Mouse (Mus musculus) heart, embryonic 12.5 days (tissue): ENCODE measurements around the gene Olfr955. TPM values are rescaled to one million over a fixed set of nuclear protein-coding genes. Genes with fewer than 3 reads are reported as not detected.

Source experiments
- ATAC-seq: fragments of 200-750 bp; cut with Nextera tagmentation; 2 replicates; pipeline ENCODE4 v1.8.0; 2017; ENCODE audit warnings: moderate TSS enrichment, moderate library complexity; ENCODE audit not compliant: insufficient number of reproducible peaks, low FRiP score
- H3K27ac ChIP-seq: fragments of 300-500 bp; sonication (generic); 2 replicates; pipeline ENCODE4 v1.5.1; 2016; ENCODE audit warnings: mild to moderate bottlenecking, moderate library complexity; ENCODE audit not compliant: poor library complexity, severe bottlenecking
- H3K27me3 ChIP-seq: fragments of 300-500 bp; sonication (generic); replicated peaks from 2 replicates; pipeline ENCODE4 v1.6.1; 2016; ENCODE audit warnings: mild to moderate bottlenecking, moderate library complexity
- H3K36me3 ChIP-seq: fragments of 300-500 bp; sonication (generic); 2 replicates; pipeline ENCODE4 v1.6.1; 2016; ENCODE audit warnings: mild to moderate bottlenecking, moderate library complexity
- H3K4me1 ChIP-seq: fragments of 300-500 bp; sonication (generic); replicated peaks from 2 replicates; pipeline ENCODE4 v1.6.1; 2016; ENCODE audit warnings: mild to moderate bottlenecking
- H3K4me2 ChIP-seq: fragments of 300-500 bp; sonication (generic); 2 replicates; pipeline ENCODE4 v1.6.1; 2016; ENCODE audit warnings: mild to moderate bottlenecking, moderate library complexity
- H3K4me3 ChIP-seq: fragments of 300-500 bp; sonication (generic); 2 replicates; pipeline ENCODE4 v1.5.1; 2016; ENCODE audit warnings: mild to moderate bottlenecking
- H3K9ac ChIP-seq: fragments of 300-500 bp; sonication (generic); 2 replicates; pipeline ENCODE4 v1.6.1; 2016; ENCODE audit warnings: mild to moderate bottlenecking, moderate library complexity
- H3K9me3 ChIP-seq: fragments of 300-500 bp; sonication (generic); replicated peaks from 2 replicates; pipeline ENCODE4 v1.6.1; 2016; ENCODE audit warnings: mild to moderate bottlenecking, moderate library complexity
- WGBS: fragments of 180-500 bp; shearing (Covaris S2); methylation state at CpG from one replicate; pipeline ENCODE4 v1.1.7; 2016; 5-methylcytosine and 5-hydroxymethylcytosine counted together
- polyA plus RNA-seq: library from polyadenylated mRNA; unstranded; fragments of >200 nt; fragmentation: Nextera tagmentation; extraction: Ambion mirVana; gene quantifications from 2 replicates; pipeline ENCODE4 v1.2.1, GENCODE M21; 2016

Gene Olfr955
- not detected in 2 replicates for polyA plus RNA-seq

GRCm38 (mm10) chr9:39471844-39472243, at the start of gene Olfr955:
Olfr955 (minus strand) TSS chr9:39471944.
- H3K9me3 ChIP-seq: no peaks in the 10 kb centered on the region
- H3K4me2 ChIP-seq: no peak within 1 kb of the TSS
- H3K27ac ChIP-seq: no peak within 1 kb of the TSS
- WGBS: 51% methylated on average over 1 of the region's 1 CpGs
- H3K4me1 ChIP-seq: no peaks in the 10 kb centered on the region
- no peak within 1 kb of the TSS for H3K9ac ChIP-seq
- ATAC-seq: no peak
- no peaks in the 10 kb centered on the region for H3K27me3 ChIP-seq
- no peaks in the 10 kb centered on the region for H3K36me3 ChIP-seq
- H3K4me3 ChIP-seq: no peak within 1 kb of the TSS

GRCm38 (mm10) chr9:39518595-39518994, 46.9 kb upstream of the Olfr955 start:
- H3K9ac ChIP-seq: no peak overlapping the region
- no peaks in the 10 kb centered on the region for H3K27me3 ChIP-seq
- no peak for ATAC-seq
- no peaks in the 10 kb centered on the region for H3K36me3 ChIP-seq
- 0 out of 2 replicates have a peak, but pooled peaks cover 3% of the 10 kb centered on the region for H3K4me1 ChIP-seq
- no peak overlapping the region for H3K4me2 ChIP-seq
- no peak overlapping the region for H3K27ac ChIP-seq
- H3K4me3 ChIP-seq: no peak overlapping the region
- no peaks in the 10 kb centered on the region for H3K9me3 ChIP-seq

GRCm38 (mm10) chr9:39515531-39515930, 43.8 kb upstream of the Olfr955 start, which contains the start of gene Olfr957:
Olfr957 (minus strand) TSS chr9:39515809.
- ATAC-seq: no peak
- H3K9me3 ChIP-seq: no peaks in the 10 kb centered on the region
- no peak within 1 kb of the TSS for H3K27ac ChIP-seq
- H3K4me3 ChIP-seq: no peak within 1 kb of the TSS
- WGBS: 69% methylated on average over 3 of the region's 3 CpGs
- no peaks in the 10 kb centered on the region for H3K36me3 ChIP-seq
- H3K4me2 ChIP-seq: no peak within 1 kb of the TSS
- H3K9ac ChIP-seq: no peak within 1 kb of the TSS
- H3K27me3 ChIP-seq: no peaks in the 10 kb centered on the region
- 0 out of 2 replicates have a peak, but pooled peaks cover 3% of the 10 kb centered on the region for H3K4me1 ChIP-seq

GRCm38 (mm10) chr9:39509412-39509811, 37.7 kb upstream of the Olfr955 start:
- Histone ChIP-seq H3K27ac (no peak overlapping the region), H3K4me2 (no peak overlapping the region), H3K4me1 (no peaks in the 10 kb centered on the region), H3K9me3 (no peaks in the 10 kb centered on the region), H3K9ac (no peak overlapping the region), H3K4me3 (no peak overlapping the region), H3K27me3 (no peaks in the 10 kb centered on the region), H3K36me3 (no peaks in the 10 kb centered on the region)
- no peak for ATAC-seq
- WGBS: 71% methylated on average over 9 of the region's 9 CpGs

GRCm38 (mm10) chr9:39508998-39509397, 37.3 kb upstream of the Olfr955 start:
- H3K4me2 ChIP-seq: no peak overlapping the region
- H3K4me1 ChIP-seq: no peaks in the 10 kb centered on the region
- ATAC-seq: no peak
- no peak overlapping the region for H3K27ac ChIP-seq
- H3K4me3 ChIP-seq: no peak overlapping the region
- H3K36me3 ChIP-seq: no peaks in the 10 kb centered on the region
- no peak overlapping the region for H3K9ac ChIP-seq
- H3K27me3 ChIP-seq: no peaks in the 10 kb centered on the region
- 9% methylated on average over 6 of the region's 6 CpGs for WGBS
- H3K9me3 ChIP-seq: no peaks in the 10 kb centered on the region

- Histone ChIP-seq H3K4me3 (no peak within 1 kb of the TSS), H3K9ac (no peak within 1 kb of the TSS), H3K36me3 (no peaks in the 10 kb centered on the region), H3K4me2 (no peak within 1 kb of the TSS), H3K27me3 (no peaks in the 10 kb centered on the region), H3K4me1 (no peaks in the 10 kb centered on the region), H3K27ac (no peak within 1 kb of the TSS), H3K9me3 (no peaks in the 10 kb centered on the region)
- 84% methylated on average over 2 of the region's 2 CpGs for WGBS
- no peak for ATAC-seq
Observed at GRCm38 (mm10) chr9:39493895-39494294, 22.2 kb upstream of the Olfr955 start, which contains the start of gene Olfr44. Olfr44 (minus strand) TSS chr9:39493995.

- ATAC-seq: no peak
- Histone ChIP-seq H3K9me3 (no peaks in the 10 kb centered on the region), H3K4me3 (no peak within 1 kb of the TSS), H3K4me2 (no peak within 1 kb of the TSS), H3K27ac (no peak within 1 kb of the TSS), H3K4me1 (no peaks in the 10 kb centered on the region), H3K27me3 (no peaks in the 10 kb centered on the region), H3K36me3 (no peaks in the 10 kb centered on the region), H3K9ac (no peak within 1 kb of the TSS)
- WGBS: 73% methylated on average over 6 of the region's 6 CpGs
Observed at GRCm38 (mm10) chr9:39456401-39456800, 15.3 kb downstream of the Olfr955 start, which contains the start of gene Olfr954. Olfr954 (plus strand) TSS chr9:39456701.

- H3K9me3 ChIP-seq: no peaks in the 10 kb centered on the region
- H3K4me3 ChIP-seq: no peak within 1 kb of the TSS
- no peak within 1 kb of the TSS for H3K9ac ChIP-seq
- H3K27ac ChIP-seq: no peak within 1 kb of the TSS
- H3K36me3 ChIP-seq: no peaks in the 10 kb centered on the region
- no peak for ATAC-seq
- H3K4me1 ChIP-seq: no peaks in the 10 kb centered on the region
- H3K4me2 ChIP-seq: no peak within 1 kb of the TSS
- H3K27me3 ChIP-seq: no peaks in the 10 kb centered on the region
Observed at GRCm38 (mm10) chr9:39427048-39427447, 44.7 kb downstream of the Olfr955 start, which contains the start of gene Olfr952. Olfr952 (minus strand) TSS chr9:39427148.

Other genes starting within 250 kb of the Olfr955 start
- gene Olfr1537, start 221.9 kb downstream of the Olfr955 start, polyA plus RNA-seq: not detected in 2 replicates
- not detected in 2 replicates for gene Olfr945, start 195.1 kb downstream of the Olfr955 start, polyA plus RNA-seq
- gene Olfr948, start 145.9 kb downstream of the Olfr955 start, polyA plus RNA-seq: not detected in 2 replicates
- gene Olfr951, start 84.5 kb downstream of the Olfr955 start, polyA plus RNA-seq: not detected in 2 replicates
- gene Olfr952, start 44.8 kb downstream of the Olfr955 start, polyA plus RNA-seq: not detected in 2 replicates
- not detected in 2 replicates for gene Olfr954, start 15.2 kb downstream of the Olfr955 start, polyA plus RNA-seq
- not detected in 2 replicates for gene Olfr44, start 22.1 kb upstream of the Olfr955 start, polyA plus RNA-seq
- not detected in 2 replicates for gene Olfr957, start 43.9 kb upstream of the Olfr955 start, polyA plus RNA-seq
- gene Olfr958, start 82.1 kb upstream of the Olfr955 start, polyA plus RNA-seq: not detected in 2 replicates
- gene Olfr959, start 103.6 kb upstream of the Olfr955 start, polyA plus RNA-seq: not detected in 2 replicates
- 11.0 and 11.4 TPM in 2 replicates for gene AW551984, start 132.5 kb upstream of the Olfr955 start, polyA plus RNA-seq
- not detected in 2 replicates for gene Olfr148, start 138.7 kb upstream of the Olfr955 start, polyA plus RNA-seq
- gene Olfr960, start 149.4 kb upstream of the Olfr955 start, polyA plus RNA-seq: not detected in 2 replicates
- not detected in 2 replicates for gene Olfr961, start 173.1 kb upstream of the Olfr955 start, polyA plus RNA-seq
- not detected in 2 replicates for gene Olfr963, start 195.3 kb upstream of the Olfr955 start, polyA plus RNA-seq
- gene Olfr149, start 235.2 kb upstream of the Olfr955 start, polyA plus RNA-seq: not detected in 2 replicates
- not detected in 2 replicates for gene Olfr965, start 239.4 kb upstream of the Olfr955 start, polyA plus RNA-seq